Mouse (Mus musculus): Measurements from ENCODE around the gene Cacnb4.

Gene Cacnb4

GRCm38 (mm10) chr2:52424747-52425522 is 251.7 kb downstream of the Cacnb4 start, which contains the start of gene Arl5a:
Arl5a (minus strand) TSS chr2:52424901.
- in situ Hi-C loops (cut with MboI, MseI) = no loop called here

GRCm38 (mm10) chr2:52424248-52424728 is 252.3 kb downstream of the Cacnb4 start:
- in situ Hi-C loops (cut with MboI, MseI) = no loop called here

GRCm38 (mm10) chr2:52423611-52424247 is 252.9 kb downstream of the Cacnb4 start:
- in situ Hi-C loops (cut with MboI, MseI) = no loop called here

- in situ Hi-C loops (cut with MboI, MseI) = no loop called here
Measured at GRCm38 (mm10) chr2:52422871-52423610, 253.6 kb downstream of the Cacnb4 start.

- in situ Hi-C loops (cut with MboI, MseI) = no loop called here
Measured at GRCm38 (mm10) chr2:52421197-52421596, 255.4 kb downstream of the Cacnb4 start.

- in situ Hi-C loops (cut with MboI, MseI) = no loop called here
Measured at GRCm38 (mm10) chr2:52420001-52420710, 256.5 kb downstream of the Cacnb4 start.

GRCm38 (mm10) chr2:52419295-52419694 is 257.3 kb downstream of the Cacnb4 start:
- in situ Hi-C loops (cut with MboI, MseI) = loop anchor here (5.0 to 10.0 kb wide), 2 partner anchors 112 to 186 kb away; no protein-coding TSS in a partner anchor

- in situ Hi-C loops (cut with MboI, MseI) = loop anchor here (10.0 kb wide), 1 partner anchor 192 kb away; no protein-coding TSS in a partner anchor
Measured at GRCm38 (mm10) chr2:52412524-52413037, 264.1 kb downstream of the Cacnb4 start.

- in situ Hi-C loops (cut with MboI, MseI) = no loop called here
Measured at GRCm38 (mm10) chr2:52406480-52406879, 270.2 kb downstream of the Cacnb4 start.

GRCm38 (mm10) chr2:52405238-52405637 is 271.4 kb downstream of the Cacnb4 start:
- in situ Hi-C loops (cut with MboI, MseI) = no loop called here

GRCm38 (mm10) chr2:52394529-52394928 is 282.1 kb downstream of the Cacnb4 start:
- in situ Hi-C loops (cut with MboI, MseI) = no loop called here

GRCm38 (mm10) chr2:52390415-52390975 is 286.1 kb downstream of the Cacnb4 start:
- in situ Hi-C loops (cut with MboI, MseI) = no loop called here

GRCm38 (mm10) chr2:52389975-52390374 is 286.7 kb downstream of the Cacnb4 start:
- in situ Hi-C loops (cut with MboI, MseI) = no loop called here

- in situ Hi-C loops (cut with MboI, MseI) = no loop called here
Measured at GRCm38 (mm10) chr2:52386451-52386850, 290.2 kb downstream of the Cacnb4 start.

GRCm38 (mm10) chr2:52386037-52386436 is 290.6 kb downstream of the Cacnb4 start:
- in situ Hi-C loops (cut with MboI, MseI) = no loop called here

GRCm38 (mm10) chr2:52378848-52379261 is 297.8 kb downstream of the Cacnb4 start:
- in situ Hi-C loops (cut with MboI, MseI) = no loop called here

GRCm38 (mm10) chr2:52378448-52378804 is 298.2 kb downstream of the Cacnb4 start, which contains the start of gene Neb:
Neb (minus strand) TSS chr2:52378474.
- in situ Hi-C loops (cut with MboI, MseI) = no loop called here
